Mouse (Mus musculus): ENCODE results near the gene Tnfrsf12a.

- TF ChIP-seq POLR2A (IDR thresholded peaks at IDR 0.05; ENCODE audit: extremely low read depth, insufficient read depth, low read length): no peak
- TF ChIP-seq CTCF (IDR thresholded peaks at IDR 0.05; ENCODE audit: extremely low read depth, insufficient read depth, low read length): no peak
Observed at GRCm38 (mm10) chr17:23703301-23703700, 26.0 kb upstream of the Tnfrsf12a start.

Measured in cortical plate, adult 2 months (tissue).